Mouse (Mus musculus) ES-E14 (cell line): ENCODE data around the gene Gstm4.

Source experiments
- HCFC1 ChIP-seq: IDR thresholded peaks from 2 replicates; pipeline ENCODE4 v1.6.1; 2012; ENCODE audit warnings: low read length, inconsistent platforms, borderline replicate concordance; ENCODE audit not compliant: insufficient read depth
- ZNF384 ChIP-seq: IDR thresholded peaks from 2 replicates; pipeline ENCODE4 v1.6.1; 2012; ENCODE audit warnings: low read depth, low read length, inconsistent platforms

DNA sequence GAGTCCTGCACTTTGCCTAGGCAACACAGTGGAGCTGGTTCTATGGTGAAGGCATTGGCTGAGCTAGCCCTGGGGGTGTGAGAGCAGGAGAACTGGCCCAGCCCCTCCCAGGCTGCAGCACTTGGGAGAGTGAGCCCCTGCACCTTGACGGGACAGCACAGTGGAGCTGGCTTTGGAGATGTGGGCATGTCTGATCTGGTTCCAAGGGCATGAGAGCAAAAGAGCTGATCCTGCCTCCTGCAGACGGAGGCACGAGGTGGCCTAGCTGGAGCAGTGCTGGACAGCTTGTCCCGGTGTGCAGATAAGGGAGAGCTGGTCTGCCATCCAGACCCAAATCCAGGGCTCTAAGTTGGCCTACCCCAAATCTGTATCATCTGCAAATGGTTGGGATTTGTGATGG is 20.0 kb upstream of the Gstm4 start:
- TF ChIP-seq ZNF384 (no peak), HCFC1 (no peak)
